In the genomic region with DNA sequence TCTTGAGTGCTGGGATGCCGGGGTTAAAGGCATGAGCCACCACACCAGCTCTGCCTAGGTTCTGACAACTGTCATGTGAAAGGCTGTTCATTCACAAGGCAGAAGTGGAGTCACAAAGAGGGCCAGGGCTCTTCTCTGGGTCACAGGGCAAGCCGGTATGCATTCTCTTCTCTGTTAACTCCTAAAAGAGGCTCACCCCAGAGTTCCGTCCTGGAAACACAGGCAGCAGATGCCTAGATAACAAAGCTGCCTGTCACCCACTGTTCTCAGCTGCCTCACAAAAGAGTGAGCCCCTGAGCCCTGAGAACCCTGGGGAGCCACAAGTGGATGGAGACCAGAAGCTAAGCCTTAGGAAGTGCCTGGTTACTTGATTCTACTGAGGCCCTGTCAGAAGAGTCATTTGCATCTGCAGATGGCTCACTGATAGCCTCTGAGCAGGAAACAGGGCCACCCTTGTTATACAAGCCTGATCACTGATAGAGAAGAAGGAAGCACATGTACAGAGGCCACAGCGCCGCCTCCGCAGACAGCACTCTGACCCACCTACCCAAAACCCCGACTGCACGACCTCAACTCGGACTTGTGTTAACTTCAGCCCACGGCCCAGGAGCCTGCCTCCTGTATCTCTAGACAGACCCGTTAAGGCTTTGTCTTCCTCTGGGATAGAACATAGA, we compare ENCODE assay signal across 15 mouse cellular contexts. TPM values are rescaled to one million over a fixed set of nuclear protein-coding genes. Genes with fewer than 3 reads are reported as not detected.
A peak's percentile ranks its signal among the peaks of the same experiment; 100 is the strongest.
DNase-seq lines count a peak whose midpoint lies in the region; ATAC-seq lines count a peak whose summit lies in the region.
"Had no signal": no experiment of that assay in that cellular context is flagged by ENCODE, and none has a peak within 500 bp of the region (broad histone marks: within the 10 kb centered on the region; RNA-seq: fewer than 3 reads in every experiment).

No protein-coding gene starts in this region.

- H3K27me3 ChIP-seq in forebrain, embryonic 11.5 days (ENCODE audit: control insufficient read depth, insufficient read depth, low read length): no peaks in the 10 kb centered on the region
- H3K27me3 ChIP-seq in forebrain, embryonic 16.5 days (replicated peaks; ENCODE audit: control insufficient read depth, insufficient read depth, low read length): no peaks in the 10 kb centered on the region
- H3K27me3 ChIP-seq: neural tube, embryonic 12.5 days had no signal

- no peak overlapping the region for H3K4me3 ChIP-seq in forebrain, embryonic 11.5 days (ENCODE audit: low read depth, low read length)
- H3K4me3 ChIP-seq in forebrain, embryonic 16.5 days (replicated peaks; ENCODE audit: low read length): no peak overlapping the region
- H3K4me3 ChIP-seq: embryonic facial prominence, embryonic 10.5 days; neural tube, embryonic 12.5 days had no signal

- no peaks in the 10 kb centered on the region for H3K9me3 ChIP-seq in forebrain, embryonic 11.5 days (ENCODE audit: control insufficient read depth, low read length)
- no peaks in the 10 kb centered on the region for H3K9me3 ChIP-seq in forebrain, embryonic 16.5 days (ENCODE audit: control insufficient read depth, low read length)
- H3K9me3 ChIP-seq: embryonic facial prominence, embryonic 10.5 days; neural tube, embryonic 12.5 days had no signal

- H3K9ac ChIP-seq in forebrain, embryonic 11.5 days (ENCODE audit: low read length): no peak overlapping the region
- H3K9ac ChIP-seq in forebrain, embryonic 16.5 days (replicated peaks; ENCODE audit: low read depth, low read length): no peak overlapping the region
- H3K9ac ChIP-seq: neural tube, embryonic 12.5 days had no signal

- H3K4me2 ChIP-seq in forebrain, embryonic 11.5 days (ENCODE audit: low read depth, low read length, severe bottlenecking): no peak overlapping the region
- no peak overlapping the region for H3K4me2 ChIP-seq in forebrain, embryonic 16.5 days (ENCODE audit: low read length)
- H3K4me2 ChIP-seq: neural tube, embryonic 12.5 days had no signal

- WGBS in forebrain, embryonic 11.5 days: 31% methylated on average over 11 of the region's 11 CpGs
- WGBS in forebrain, embryonic 16.5 days: 28% methylated on average over 11 of the region's 11 CpGs

- H3K27ac ChIP-seq in forebrain, embryonic 11.5 days (ENCODE audit: low read depth, low read length): no peak overlapping the region
- no peak overlapping the region for H3K27ac ChIP-seq in forebrain, embryonic 16.5 days (ENCODE audit: low read length)
- H3K27ac ChIP-seq: neural tube, embryonic 12.5 days had no signal

- no peaks in the 10 kb centered on the region for H3K36me3 ChIP-seq in forebrain, embryonic 11.5 days (ENCODE audit: control insufficient read depth, insufficient read depth, low read length)
- H3K36me3 ChIP-seq in forebrain, embryonic 16.5 days (ENCODE audit: control insufficient read depth, insufficient read depth): no peaks in the 10 kb centered on the region
- H3K36me3 ChIP-seq: embryonic facial prominence, embryonic 10.5 days; neural tube, embryonic 12.5 days had no signal

- H3K4me1 ChIP-seq in forebrain, embryonic 11.5 days (replicated peaks; ENCODE audit: control insufficient read depth, insufficient read depth, low read length): no peaks in the 10 kb centered on the region
- H3K4me1 ChIP-seq in forebrain, embryonic 16.5 days (replicated peaks; ENCODE audit: control insufficient read depth, insufficient read depth, low read length): no peaks in the 10 kb centered on the region
- H3K4me1 ChIP-seq: neural tube, embryonic 12.5 days had no signal

- DNase-seq in forebrain, embryonic 11.5 days (ENCODE audit: low spot score): peak; percentile 39
- DNase-seq in ovary, postnatal 36 days (ENCODE audit: low spot score): peak; percentile 1
- DNase-seq in ovary, postnatal 14 days (ENCODE audit: low spot score): no peak
- peak; percentile 65 for DNase-seq in induced T-regulatory cell, adult 2 months (ENCODE audit: low read depth)
- DNase-seq in thymus, postnatal 36 days: peak; percentile 23 to 25
- no peak for DNase-seq in gastrocnemius, adult 18-20 months (ENCODE audit: low spot score)
- no peak for DNase-seq in MN1 (ENCODE audit: low spot score)
- DNase-seq: adrenal gland, postnatal 25 days; kidney, adult 18-20 months had no signal

- ATAC-seq in forebrain, embryonic 11.5 days (replicated peaks; ENCODE audit: low FRiP score): no peak
- no peak for ATAC-seq in forebrain, embryonic 16.5 days

RNA-seq across cellular contexts. Expression of gene Il9r, which starts 4.1 kb away (rescaled TPM):
- not detected in 2 replicates for polyA plus RNA-seq in forebrain, embryonic 11.5 days (2014; fragmentation: Nextera tagmentation; extraction: Ambion mirVana)
- polyA plus RNA-seq in forebrain, embryonic 16.5 days (2015; fragmentation: Nextera tagmentation; extraction: Ambion mirVana): not detected in 2 replicates
- total RNA-seq in gastrocnemius, adult 18-20 months (2021): not detected
- total RNA-seq: adrenal gland, postnatal 25 days; layer of hippocampus, adult 18-20 months; left cerebral cortex, postnatal 10 days had no signal
- polyA plus RNA-seq: embryonic facial prominence, embryonic 10.5 days; liver, embryonic 16.5 days had no signal

RNA-seq across cellular contexts. Expression of gene Snrnp25, which starts 9.2 kb away (rescaled TPM):
- 86.2 and 92.7 TPM in 2 replicates for polyA plus RNA-seq in forebrain, embryonic 11.5 days (2014; fragmentation: Nextera tagmentation; extraction: Ambion mirVana)
- 45.0 and 45.6 TPM in 2 replicates for polyA plus RNA-seq in forebrain, embryonic 16.5 days (2015; fragmentation: Nextera tagmentation; extraction: Ambion mirVana)
- total RNA-seq in gastrocnemius, adult 18-20 months (2021): 10 to 100 TPM in 1 of 2 experiments, 1 to 10 TPM in 1; 9.3 to 12.1 TPM

RNA-seq across cellular contexts. Expression of gene Rhbdf1, which starts 26.1 kb away (rescaled TPM):
- polyA plus RNA-seq in forebrain, embryonic 11.5 days (2014; fragmentation: Nextera tagmentation; extraction: Ambion mirVana): 20.4 and 21.3 TPM in 2 replicates
- 21.1 and 23.3 TPM in 2 replicates for polyA plus RNA-seq in forebrain, embryonic 16.5 days (2015; fragmentation: Nextera tagmentation; extraction: Ambion mirVana)
- 10 to 100 TPM; 17.8 to 17.9 TPM for total RNA-seq in gastrocnemius, adult 18-20 months (2021)

RNA-seq across cellular contexts. Expression of gene Mpg, which starts 30.3 kb away (rescaled TPM):
- polyA plus RNA-seq in forebrain, embryonic 11.5 days (2014; fragmentation: Nextera tagmentation; extraction: Ambion mirVana): 27.7 and 28.0 TPM in 2 replicates
- 36.7 and 38.1 TPM in 2 replicates for polyA plus RNA-seq in forebrain, embryonic 16.5 days (2015; fragmentation: Nextera tagmentation; extraction: Ambion mirVana)
- 1 to 10 TPM; 4.1 to 4.4 TPM for total RNA-seq in gastrocnemius, adult 18-20 months (2021)

Comparison
In these comparisons a context has a peak if more than half of its experiments do, and no peak if none do; other contexts are left out.
1. DNase-seq: peak in forebrain, embryonic 11.5 days (single experiment), ovary, postnatal 36 days (single experiment), induced T-regulatory cell, adult 2 months (single experiment) and thymus, postnatal 36 days (2 of 2); none in ovary, postnatal 14 days (single experiment), gastrocnemius, adult 18-20 months (single experiment) and MN1 (single experiment).